Mouse (Mus musculus) embryonic facial prominence, embryonic 11.5 days (tissue): ENCODE measurements at regions not wholly inside any gene's neighbourhood (a gene's known extent, or its start where the extent isn't known, plus 50 kb on each side); places are given as distances from the start of the nearest gene placed in this dataset.

ENCODE experiments used
- ATAC-seq: fragments of 200-750 bp; cut with Nextera tagmentation; replicated peaks from 2 replicates; pipeline ENCODE4 v1.8.0; 2017; ENCODE audit warnings: low read depth; ENCODE audit not compliant: insufficient number of reproducible peaks, low FRiP score, low TSS enrichment
- DNase-seq: peaks from one replicate; pipeline ENCODE4 v3.0.0-alpha.2; 2015; ENCODE audit warnings: low spot score
- H3K27ac ChIP-seq: fragments of 300-500 bp; sonication (generic); replicated peaks from 2 replicates; pipeline ENCODE4 v1.5.1; 2014; ENCODE audit warnings: mild to moderate bottlenecking, low read depth, low read length, control low read depth
- H3K27me3 ChIP-seq: fragments of 300-500 bp; sonication (generic); 2 replicates; pipeline ENCODE4 v1.6.1; 2014; ENCODE audit warnings: mild to moderate bottlenecking, low read length, moderate library complexity, mixed read lengths; ENCODE audit not compliant: control insufficient read depth, insufficient read depth
- H3K36me3 ChIP-seq: fragments of 300-500 bp; sonication (generic); replicated peaks from 2 replicates; pipeline ENCODE4 v1.6.1; 2014; ENCODE audit warnings: low read depth, mild to moderate bottlenecking, low read length, moderate library complexity, mixed read lengths; ENCODE audit not compliant: control insufficient read depth, insufficient read depth
- H3K4me1 ChIP-seq: fragments of 300-500 bp; sonication (generic); 2 replicates; pipeline ENCODE4 v1.6.1; 2014; ENCODE audit warnings: low read length, mixed read lengths; ENCODE audit not compliant: control insufficient read depth, insufficient read depth
- H3K4me2 ChIP-seq: fragments of 300-500 bp; sonication (generic); 2 replicates; pipeline ENCODE4 v1.6.1; 2014; ENCODE audit warnings: low read depth, mild to moderate bottlenecking, control low read depth, low read length, moderate library complexity
- H3K4me3 ChIP-seq: fragments of 300-500 bp; sonication (generic); 2 replicates; pipeline ENCODE4 v1.5.1; 2014; ENCODE audit warnings: low read depth, low read length, control low read depth
- H3K9ac ChIP-seq: fragments of 300-500 bp; sonication (generic); replicated peaks from 2 replicates; pipeline ENCODE4 v1.6.1; 2014; ENCODE audit warnings: mild to moderate bottlenecking, control low read depth, low read length
- H3K9me3 ChIP-seq: fragments of 300-500 bp; sonication (generic); replicated peaks from 2 replicates; pipeline ENCODE4 v1.6.1; 2016; ENCODE audit warnings: mild to moderate bottlenecking, low read length, inconsistent platforms, mixed read lengths; ENCODE audit not compliant: control insufficient read depth
- WGBS: fragments of 180-500 bp; shearing (Covaris S2); extraction: QIAGEN DNeasy Blood & Tissue Kit; methylation state at CpG from one replicate; pipeline ENCODE4 v1.1.7; 2014; 5-methylcytosine and 5-hydroxymethylcytosine counted together

DNA sequence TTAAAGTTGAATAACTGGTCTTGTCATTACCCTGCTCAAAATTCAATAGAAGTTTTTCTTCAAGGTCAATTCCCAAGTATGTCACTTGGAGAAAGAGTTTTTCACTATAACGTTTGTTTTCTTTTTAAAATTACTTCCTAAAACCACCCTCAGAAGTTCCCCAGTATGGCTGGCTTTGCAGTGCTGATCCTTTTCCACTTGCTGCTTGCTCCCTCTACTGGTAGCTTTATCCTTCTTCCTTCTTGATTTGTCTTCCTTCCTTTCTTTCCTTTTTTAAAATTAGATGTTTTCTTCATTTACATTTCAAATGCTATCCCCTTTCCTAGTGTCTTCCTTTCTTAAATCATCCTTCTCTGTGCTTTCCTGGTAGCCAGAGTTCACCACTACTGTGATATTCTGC, 73.6 kb downstream of the Rtl3 start:
- no peaks in the 10 kb centered on the region for H3K36me3 ChIP-seq
- 24% methylated on average over 1 of the region's 1 CpGs for WGBS
- no peak overlapping the region for H3K4me2 ChIP-seq
- no peaks in the 10 kb centered on the region for H3K9me3 ChIP-seq
- H3K27me3 ChIP-seq = no peaks in the 10 kb centered on the region
- no peaks in the 10 kb centered on the region for H3K4me1 ChIP-seq
- H3K9ac ChIP-seq = no peak overlapping the region
- peak; percentile 58 for DNase-seq
- H3K27ac ChIP-seq = no peak overlapping the region
- ATAC-seq = no peak
- H3K4me3 ChIP-seq = no peak overlapping the region
